Mouse (Mus musculus): Measurements from ENCODE around the gene Ankrd33b.

Ankrd33b gene

GRCm38 (mm10) chr15:31367481-31368200 is at the start of gene Ankrd33b:
Ankrd33b (minus strand) TSS chr15:31367726.
- DNase-seq (ENCODE audit: low read depth) = no peak

- no peak for DNase-seq (ENCODE audit: low read depth)
Measured at GRCm38 (mm10) chr15:31415181-31415580, 47.7 kb upstream of the Ankrd33b start.

- no peak for DNase-seq (ENCODE audit: low read depth)
Measured at GRCm38 (mm10) chr15:31414179-31414898, 46.8 kb upstream of the Ankrd33b start.

GRCm38 (mm10) chr15:31413662-31414061 is 46.1 kb upstream of the Ankrd33b start:
- no peak for DNase-seq (ENCODE audit: low read depth)

- DNase-seq (ENCODE audit: low read depth) = no peak
Measured at GRCm38 (mm10) chr15:31412933-31413332, 45.4 kb upstream of the Ankrd33b start.

GRCm38 (mm10) chr15:31412436-31412835 is 44.9 kb upstream of the Ankrd33b start:
- DNase-seq (ENCODE audit: low read depth) = no peak

GRCm38 (mm10) chr15:31407490-31407889 is 40.0 kb upstream of the Ankrd33b start:
- no peak for DNase-seq (ENCODE audit: low read depth)

GRCm38 (mm10) chr15:31406881-31407280 is 39.4 kb upstream of the Ankrd33b start:
- DNase-seq (ENCODE audit: low read depth) = no peak

- no peak for DNase-seq (ENCODE audit: low read depth)
Measured at GRCm38 (mm10) chr15:31404346-31404745, 36.8 kb upstream of the Ankrd33b start.

- no peak for DNase-seq (ENCODE audit: low read depth)
Measured at GRCm38 (mm10) chr15:31402200-31402892, 34.8 kb upstream of the Ankrd33b start.

GRCm38 (mm10) chr15:31400974-31401373 is 33.4 kb upstream of the Ankrd33b start:
- DNase-seq (ENCODE audit: low read depth) = no peak

- DNase-seq (ENCODE audit: low read depth) = no peak
Measured at GRCm38 (mm10) chr15:31398769-31399168, 31.2 kb upstream of the Ankrd33b start.

GRCm38 (mm10) chr15:31397379-31397778 is 29.9 kb upstream of the Ankrd33b start:
- DNase-seq (ENCODE audit: low read depth) = no peak

GRCm38 (mm10) chr15:31396755-31397154 is 29.2 kb upstream of the Ankrd33b start:
- no peak for DNase-seq (ENCODE audit: low read depth)

- DNase-seq (ENCODE audit: low read depth) = no peak
Measured at GRCm38 (mm10) chr15:31395986-31396385, 28.5 kb upstream of the Ankrd33b start.

GRCm38 (mm10) chr15:31393402-31393801 is 25.9 kb upstream of the Ankrd33b start:
- DNase-seq (ENCODE audit: low read depth) = no peak

GRCm38 (mm10) chr15:31392705-31393104 is 25.2 kb upstream of the Ankrd33b start:
- no peak for DNase-seq (ENCODE audit: low read depth)

- no peak for DNase-seq (ENCODE audit: low read depth)
Measured at GRCm38 (mm10) chr15:31392135-31392534, 24.6 kb upstream of the Ankrd33b start.

- DNase-seq (ENCODE audit: low read depth) = no peak
Measured at GRCm38 (mm10) chr15:31381936-31382468, 14.5 kb upstream of the Ankrd33b start.

- no peak for DNase-seq (ENCODE audit: low read depth)
Measured at GRCm38 (mm10) chr15:31379471-31379870, 11.9 kb upstream of the Ankrd33b start.

- no peak for DNase-seq (ENCODE audit: low read depth)
Measured at GRCm38 (mm10) chr15:31375212-31375611, 7.7 kb upstream of the Ankrd33b start.

GRCm38 (mm10) chr15:31369125-31369612 is 1.6 kb upstream of the Ankrd33b start:
- DNase-seq (ENCODE audit: low read depth) = no peak
